Mouse (Mus musculus) embryonic stem cell, embryonic (primary cell): ENCODE data around the gene Prss48.

Experiments used
- CTCF ChIA-PET, 4 experiments: fragments of 300-600 bp in 2 of 4; fragments of 350-600 bp in 2 of 4; sonication (Branson Sonifier 250); formaldehyde crosslinking; loops; one replicate each; lab custom pipeline; 2022; ENCODE audit warnings: inconsistent platforms in 2 of 4; lab: Charles Lee
- POLR2A ChIA-PET, 4 experiments: fragments of 300-600 bp in 2 of 4; fragments of 350-600 bp in 2 of 4; sonication (Branson Sonifier 250); formaldehyde crosslinking; loops; one replicate each; lab custom pipeline; 2022; ENCODE audit warnings: antibody characterized with exemption in 4 of 4, inconsistent platforms in 1 of 4; lab: Charles Lee

Prss48 gene

GRCm38 (mm10) chr3:86002423-86002822 is at the start of gene Prss48:
TSS of gene Prss48 (minus strand) at chr3:86002491.
- ChIA-PET POLR2A (interaction anchor here (0.5 to 10.4 kb wide), 38 partner anchors 8 to 429 kb away, joined by 3 to 241 read pairs (median 4); partner anchors contain the start of genes Sh3d19 (in 3 of the 4) and Gatb (in 1 of the 4)), CTCF (interaction anchor here (0.6 to 3.0 kb wide), 34 partner anchors 8 to 324 kb away, joined by 3 to 18 read pairs (median 5); partner anchors contain the start of gene Sh3d19 (in 1 of the 4))

DNA sequence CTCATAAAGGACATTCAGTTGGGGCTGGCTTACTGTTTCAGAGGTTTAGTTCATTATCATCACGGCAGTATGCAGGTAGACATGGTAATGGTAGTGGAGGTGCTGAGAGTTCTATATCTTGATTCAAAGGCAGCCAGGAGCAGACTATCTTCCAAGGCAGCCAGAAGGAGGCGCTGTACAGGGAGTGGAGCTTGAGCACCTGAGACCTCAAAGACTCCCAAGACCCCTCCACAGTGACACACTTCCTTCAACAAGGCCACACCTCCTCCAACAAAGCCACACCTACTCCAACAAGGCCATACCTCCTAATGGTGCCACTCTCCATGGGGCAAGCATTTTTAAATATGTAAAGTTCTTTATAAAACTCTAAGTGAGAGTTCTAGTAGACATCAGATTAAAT is 46.8 kb upstream of the Prss48 start:
- POLR2A ChIA-PET = interaction anchor here in 1 of 4 experiments (1.3 to 1.9 kb wide), 3 partner anchors 10 to 46 kb away, joined by 3 to 6 read pairs (median 4); no protein-coding TSS in a partner anchor
- CTCF ChIA-PET = interaction anchor here in 2 of 4 experiments (0.5 to 3.0 kb wide), 6 partner anchors 11 to 68 kb away, joined by 3 to 14 read pairs (median 3); partner anchors contain the start of gene Prss48 (in 1 of the 2)

GRCm38 (mm10) chr3:86047686-86048408 is 45.6 kb upstream of the Prss48 start:
- POLR2A ChIA-PET = interaction anchor here in 3 of 4 experiments (0.6 to 1.9 kb wide), 12 partner anchors 9 to 408 kb away, joined by 3 to 6 read pairs (median 3); partner anchors contain the start of gene Prss48 (in 1 of the 3)
- CTCF ChIA-PET = interaction anchor here (0.6 to 3.0 kb wide), 24 partner anchors 9 to 773 kb away, joined by 3 to 14 read pairs (median 3); partner anchors contain the start of genes Gatb (in 1 of the 4), Glt28d2 (in 1 of the 4), Gm37240 (in 1 of the 4) and Prss48 (in 1 of the 4)

GRCm38 (mm10) chr3:86040286-86041201 is 38.3 kb upstream of the Prss48 start:
- ChIA-PET CTCF (interaction anchor here in 1 of 4 experiments (1.2 kb wide), 1 partner anchor 117 kb away, joined by 3 read pairs; no protein-coding TSS in a partner anchor), POLR2A (interaction anchor here in 1 of 4 experiments (0.9 to 1.3 kb wide), 2 partner anchors 36 to 49 kb away, joined by 3 to 4 read pairs; no protein-coding TSS in a partner anchor)

DNA sequence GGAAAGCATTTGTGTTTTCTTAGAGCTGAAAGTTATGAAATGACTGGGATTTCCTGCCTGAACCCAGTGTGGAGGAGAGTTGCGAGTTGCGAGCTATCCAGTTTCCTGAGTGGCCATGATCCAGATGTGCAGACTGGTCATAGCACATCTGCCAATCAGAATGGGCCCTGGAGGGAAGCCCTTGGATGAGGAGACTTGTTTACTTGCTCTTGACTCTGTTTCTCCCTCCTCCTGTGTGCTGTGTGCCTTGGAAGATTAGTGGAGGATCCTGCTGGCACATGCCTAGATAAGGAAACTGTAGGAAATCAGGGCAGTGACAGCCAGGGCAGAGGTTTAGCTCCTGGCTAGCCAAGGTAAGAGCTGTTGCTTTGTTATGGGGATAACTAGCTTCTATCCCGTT is 36.4 kb upstream of the Prss48 start:
- POLR2A ChIA-PET = interaction anchor here in 2 of 4 experiments (1.1 to 1.7 kb wide), 4 partner anchors 11 to 36 kb away, joined by 3 to 4 read pairs (median 4); no protein-coding TSS in a partner anchor
- CTCF ChIA-PET = interaction anchor here in 3 of 4 experiments (0.5 to 0.9 kb wide), 5 partner anchors 9 to 113 kb away, joined by 3 to 4 read pairs (median 3); no protein-coding TSS in a partner anchor

DNA sequence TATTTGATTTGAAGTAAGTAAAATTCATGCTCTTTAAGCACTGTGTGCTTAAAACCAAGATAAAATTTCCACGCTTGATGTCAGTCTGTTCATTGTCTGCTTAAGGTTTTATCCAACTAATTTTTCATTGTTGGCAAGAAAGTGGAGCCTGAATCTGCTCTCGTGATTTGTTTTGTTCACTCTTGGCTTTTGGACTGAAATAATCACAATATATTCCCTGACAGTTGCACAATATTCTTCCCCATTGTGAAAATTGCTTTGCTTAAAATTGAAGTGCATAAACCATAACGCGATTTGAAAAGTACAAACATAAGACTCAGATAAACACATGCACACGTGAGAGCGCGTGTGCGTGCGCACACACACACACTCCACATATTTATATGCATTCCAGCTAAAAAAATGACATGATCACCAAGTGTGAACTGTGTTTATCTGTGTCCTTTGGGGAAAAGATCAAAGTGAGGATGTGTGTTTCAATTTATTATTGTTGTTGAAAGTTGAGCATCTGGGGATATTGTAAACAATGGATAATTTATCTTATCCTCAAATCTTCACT is 35.7 kb upstream of the Prss48 start:
- ChIA-PET POLR2A (no interaction called here), CTCF (interaction anchor here in 2 of 4 experiments (0.8 to 0.9 kb wide), 2 partner anchors 10 kb away, joined by 3 to 4 read pairs; no protein-coding TSS in a partner anchor)

DNA sequence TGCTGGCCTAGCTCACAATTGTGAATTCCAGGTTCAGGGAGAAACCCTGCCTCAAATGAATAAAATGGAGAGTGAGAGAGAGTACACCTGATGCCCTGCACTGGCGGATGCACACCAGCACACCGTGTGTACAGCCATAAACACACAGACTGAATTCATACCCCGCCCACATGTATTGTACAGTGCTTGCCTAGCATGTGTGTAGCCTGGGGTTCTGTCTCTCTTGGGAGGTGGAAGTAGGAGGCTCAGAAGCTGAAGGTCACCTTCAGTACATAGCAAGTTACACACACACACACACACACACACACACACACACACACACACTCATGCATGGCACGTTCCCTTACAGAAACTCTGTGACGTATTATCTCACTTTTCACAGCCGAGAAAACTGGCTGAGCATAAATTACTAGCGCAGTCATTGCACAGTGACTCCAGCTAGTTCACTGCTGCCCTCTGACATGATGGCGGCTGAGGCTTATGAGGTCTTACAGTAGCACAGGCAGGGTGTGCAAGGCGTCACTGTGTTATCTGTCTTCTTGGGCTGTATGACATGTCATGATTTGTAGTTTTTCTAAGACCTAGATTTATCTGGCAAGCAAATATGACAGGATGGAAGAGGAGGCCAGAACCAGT is 31.3 kb upstream of the Prss48 start:
- CTCF ChIA-PET = interaction anchor here in 1 of 4 experiments (1.2 kb wide), 1 partner anchor 14 kb away, joined by 3 read pairs; no protein-coding TSS in a partner anchor

GRCm38 (mm10) chr3:86030566-86030965 is 28.3 kb upstream of the Prss48 start:
- CTCF ChIA-PET = no interaction called here
- POLR2A ChIA-PET = interaction anchor here in 1 of 4 experiments (2.1 kb wide), 1 partner anchor 37 kb away, joined by 9 read pairs; no protein-coding TSS in a partner anchor

More for the DNA sequence above, 31.3 kb upstream of the Prss48 start:
- POLR2A ChIA-PET = interaction anchor here in 3 of 4 experiments (0.8 to 1.5 kb wide), 6 partner anchors 9 to 42 kb away, joined by 3 to 4 read pairs (median 3); no protein-coding TSS in a partner anchor

GRCm38 (mm10) chr3:86028658-86029375 is 26.5 kb upstream of the Prss48 start:
- POLR2A ChIA-PET = interaction anchor here in 3 of 4 experiments (0.6 to 3.0 kb wide), 7 partner anchors 18 to 36 kb away, joined by 3 to 10 read pairs (median 3); partner anchors contain the start of gene Prss48 (in 1 of the 3)
- CTCF ChIA-PET = interaction anchor here in 2 of 4 experiments (0.7 to 1.4 kb wide), 5 partner anchors 10 to 105 kb away, joined by 3 to 4 read pairs (median 3); partner anchors contain the start of gene Prss48 (in 1 of the 2)

- CTCF ChIA-PET = interaction anchor here in 2 of 4 experiments (0.7 to 2.0 kb wide), 3 partner anchors 22 to 42 kb away, joined by 5 to 8 read pairs (median 6); no protein-coding TSS in a partner anchor
- POLR2A ChIA-PET = interaction anchor here (0.6 to 3.0 kb wide), 24 partner anchors 8 to 1484 kb away, joined by 3 to 16 read pairs (median 5); partner anchors contain the start of gene Prss48 (in 2 of the 4)
These were observed 23.2 kb upstream of the Prss48 start for GRCm38 (mm10) chr3:86025341-86026137.

DNA sequence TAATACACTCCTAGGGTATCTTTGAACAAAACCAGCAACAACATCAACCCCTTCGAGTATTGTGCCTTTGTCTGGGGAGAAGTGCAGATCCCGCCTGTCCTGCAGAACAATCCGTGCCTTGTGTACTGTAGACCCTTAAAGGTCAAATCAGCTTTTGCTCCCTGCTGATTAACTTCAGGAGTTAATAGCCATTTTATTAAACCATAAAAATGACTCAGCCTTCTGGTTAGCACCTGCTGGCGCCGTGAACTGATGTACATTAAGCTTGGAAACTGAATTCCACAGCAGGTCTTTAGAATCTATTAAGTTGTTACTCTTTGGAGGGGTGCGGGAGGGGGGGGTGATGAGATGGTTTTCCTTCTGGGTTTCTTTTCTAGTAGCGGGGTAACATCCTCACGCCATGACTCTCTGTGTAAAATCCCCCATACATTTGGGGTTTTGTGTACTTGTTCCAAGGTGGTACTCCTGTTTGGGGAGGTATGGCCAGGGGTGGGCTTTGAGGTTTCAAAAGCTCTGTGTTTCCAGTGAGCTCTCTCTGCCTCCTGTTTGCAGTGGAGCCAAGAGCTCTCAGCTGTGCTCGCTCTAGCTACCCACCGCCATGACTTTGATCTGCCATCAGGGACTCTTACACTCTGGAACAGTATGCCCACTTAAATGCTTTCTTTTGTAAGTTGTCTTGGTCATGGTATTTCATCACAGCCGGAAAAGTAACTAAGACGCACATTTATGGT is 21.9 kb upstream of the Prss48 start:
- CTCF ChIA-PET = interaction anchor here (0.6 to 2.0 kb wide), 4 partner anchors 21 to 46 kb away, joined by 3 to 6 read pairs (median 4); no protein-coding TSS in a partner anchor

DNA sequence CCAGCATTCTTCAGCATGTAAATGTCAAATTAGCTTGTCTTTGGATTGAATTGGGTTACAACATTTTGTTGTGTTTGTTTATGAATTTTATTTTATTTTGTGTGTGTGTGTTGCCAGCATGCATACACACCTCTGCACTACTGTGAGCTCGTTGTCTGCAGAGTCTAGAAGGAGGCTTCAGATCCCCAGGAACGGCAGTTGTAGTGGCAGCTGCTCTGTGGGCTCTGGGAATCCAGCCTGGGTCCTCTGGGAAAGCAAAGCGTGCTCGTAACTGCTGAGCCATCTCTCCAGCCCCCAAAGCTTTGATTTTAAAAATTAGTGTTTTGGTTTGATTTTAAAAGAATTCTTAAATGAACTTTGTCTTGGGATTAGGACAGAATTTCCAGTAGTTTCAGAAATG is 19.4 kb upstream of the Prss48 start:
- CTCF ChIA-PET = no interaction called here
- POLR2A ChIA-PET = interaction anchor here in 2 of 4 experiments (0.7 to 2.3 kb wide), 5 partner anchors 12 to 48 kb away, joined by 3 to 13 read pairs (median 4); partner anchors contain the start of gene Prss48 (in 1 of the 2)

More for the DNA sequence above, 21.9 kb upstream of the Prss48 start:
- POLR2A ChIA-PET = interaction anchor here in 2 of 4 experiments (0.7 to 2.4 kb wide), 16 partner anchors 9 to 116 kb away, joined by 3 to 12 read pairs (median 6); partner anchors contain the start of gene Prss48 (in 1 of the 2)

DNA sequence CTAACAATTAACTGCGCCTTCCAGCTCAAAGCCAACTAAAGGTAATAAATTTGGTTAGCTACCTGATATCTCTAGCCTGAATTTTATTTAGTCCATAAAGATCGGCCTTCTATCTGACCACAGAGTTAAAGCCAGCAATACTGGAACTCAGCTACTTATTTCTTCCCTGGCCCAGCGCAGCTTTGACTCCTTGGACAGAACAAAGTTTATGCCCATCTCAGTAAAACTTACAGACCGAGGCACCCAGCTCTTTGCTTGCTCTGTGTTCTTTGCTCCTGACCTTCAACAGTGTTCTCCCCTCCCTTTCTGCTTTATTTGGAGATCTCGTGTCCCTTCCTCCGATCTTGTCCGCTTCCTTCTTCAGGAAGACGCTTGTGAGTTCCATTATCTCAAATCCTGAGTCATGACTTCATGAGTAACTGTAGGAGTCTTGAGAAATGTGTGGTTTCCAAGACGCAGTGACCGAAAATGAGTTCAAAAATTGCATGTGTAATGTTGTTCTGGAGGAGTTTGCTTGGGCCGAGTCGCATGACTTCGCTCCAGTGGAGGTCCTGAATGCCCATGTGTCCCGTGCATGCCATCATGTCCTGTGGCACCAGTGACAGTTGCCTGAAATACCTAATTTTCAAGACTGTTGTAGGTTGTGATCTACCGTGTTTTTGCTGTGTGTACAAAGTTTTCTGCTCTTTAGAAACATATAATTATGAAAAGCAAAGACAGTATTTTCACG is 18.8 kb upstream of the Prss48 start:
- CTCF ChIA-PET = interaction anchor here in 2 of 4 experiments (0.7 to 1.8 kb wide), 2 partner anchors 19 kb away, joined by 3 to 6 read pairs; partner anchors contain the start of gene Prss48 (in 2 of the 2)
- POLR2A ChIA-PET = interaction anchor here in 1 of 4 experiments (1.0 to 2.3 kb wide), 7 partner anchors 11 to 29 kb away, joined by 3 to 13 read pairs (median 4); partner anchors contain the start of gene Prss48
